Mouse (Mus musculus) megakaryocyte, adult 5-6 weeks (primary cell): Measurements from ENCODE around the gene Rgs19. TPM values are rescaled to one million over a fixed set of nuclear protein-coding genes. Genes with fewer than 3 reads are reported as not detected.

Source experiments
- ATAC-seq: 2 replicates; pipeline ENCODE4 v1.8.0; 2016; ENCODE audit warnings: mild to moderate bottlenecking, inconsistent platforms; ENCODE audit not compliant: poor library complexity, severe bottlenecking
- total RNA-seq, 2 experiments: library from RNA; stranded (forward) in 1 of 2; stranded (reverse) in 1 of 2; fragments of 153-499, 151-499 nt in 1 of 2; fragments of 221-1000, 200-1000 nt in 1 of 2; gene quantifications; 2 replicates each; pipeline versions ENCODE4 v1.2.3 to v1.2.4; 2015 to 2017

Gene Rgs19
- total RNA-seq (2015) (502 and 576 TPM in 2 replicates), total RNA-seq (2017) (162 and 178 TPM in 2 replicates)

DNA sequence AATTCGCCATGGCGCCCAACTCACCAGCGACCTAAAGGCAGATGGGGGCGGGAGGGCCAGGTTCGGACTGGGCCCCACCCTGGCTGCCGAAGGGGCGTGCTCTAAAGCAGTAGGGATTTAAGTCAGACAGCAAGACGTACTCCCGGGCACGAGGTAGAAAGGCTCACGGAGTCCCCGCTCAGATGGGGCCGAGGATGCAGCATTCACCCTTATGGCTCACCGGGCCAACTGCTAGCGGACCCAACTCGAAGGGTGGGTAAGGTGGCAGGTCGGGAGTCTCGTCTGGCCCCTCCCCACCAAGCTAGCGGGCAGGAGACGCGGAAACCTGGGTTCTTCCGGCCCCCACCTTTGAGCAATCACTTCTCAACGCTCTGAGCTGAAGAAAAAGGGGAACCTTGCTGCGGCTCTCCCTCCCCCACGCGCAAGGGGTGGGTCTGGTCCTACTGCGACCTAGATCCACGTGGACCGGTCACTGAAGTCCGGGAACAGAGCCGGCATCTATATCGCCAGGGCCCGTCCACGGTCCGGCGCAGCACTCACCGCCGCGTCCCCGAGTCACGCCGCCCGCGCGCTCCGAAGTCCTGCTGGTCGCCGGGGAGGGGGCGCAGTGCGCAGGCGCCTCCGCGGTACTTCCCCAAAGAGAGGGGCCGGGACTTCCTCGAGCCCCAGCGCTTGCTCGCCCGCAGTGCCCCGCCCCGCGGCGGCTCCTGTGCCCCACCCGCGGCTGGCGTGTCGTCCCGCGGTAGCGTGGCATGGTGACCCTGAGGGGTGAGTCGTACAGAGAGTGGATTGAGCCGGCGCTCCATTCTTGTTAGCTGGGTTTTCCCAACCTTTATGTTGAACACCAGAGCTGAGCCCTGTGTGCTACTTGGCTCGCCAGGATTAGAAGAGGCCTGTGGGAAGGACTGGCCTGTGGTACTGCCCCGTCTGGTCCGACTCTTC is at the start of gene Rgs19:
Gene Rgs19, minus strand, starts transcription at position 639 of the 942 bp plus-strand sequence.
- ATAC-seq = peak; percentile 75

DNA sequence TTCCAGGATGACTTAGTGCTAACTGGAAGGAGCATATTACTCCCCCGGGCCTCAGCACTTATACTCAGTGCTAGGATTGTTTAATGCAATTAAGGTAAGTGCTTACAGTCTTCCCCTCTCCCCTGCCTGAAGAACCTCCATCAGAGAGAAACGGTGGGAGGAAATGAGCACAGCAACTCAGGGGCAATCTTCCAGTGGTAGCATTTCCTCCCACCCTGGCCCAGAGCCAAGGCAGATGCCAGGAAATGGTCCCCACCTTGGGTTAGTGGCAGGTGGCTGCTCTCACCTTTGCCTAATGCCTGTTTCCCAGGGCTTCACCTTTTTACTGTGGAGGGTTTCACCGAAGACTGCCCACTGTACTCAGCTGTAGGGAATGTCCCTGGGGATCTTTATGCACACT is 36.3 kb upstream of the Rgs19 start:
- no peak for ATAC-seq

DNA sequence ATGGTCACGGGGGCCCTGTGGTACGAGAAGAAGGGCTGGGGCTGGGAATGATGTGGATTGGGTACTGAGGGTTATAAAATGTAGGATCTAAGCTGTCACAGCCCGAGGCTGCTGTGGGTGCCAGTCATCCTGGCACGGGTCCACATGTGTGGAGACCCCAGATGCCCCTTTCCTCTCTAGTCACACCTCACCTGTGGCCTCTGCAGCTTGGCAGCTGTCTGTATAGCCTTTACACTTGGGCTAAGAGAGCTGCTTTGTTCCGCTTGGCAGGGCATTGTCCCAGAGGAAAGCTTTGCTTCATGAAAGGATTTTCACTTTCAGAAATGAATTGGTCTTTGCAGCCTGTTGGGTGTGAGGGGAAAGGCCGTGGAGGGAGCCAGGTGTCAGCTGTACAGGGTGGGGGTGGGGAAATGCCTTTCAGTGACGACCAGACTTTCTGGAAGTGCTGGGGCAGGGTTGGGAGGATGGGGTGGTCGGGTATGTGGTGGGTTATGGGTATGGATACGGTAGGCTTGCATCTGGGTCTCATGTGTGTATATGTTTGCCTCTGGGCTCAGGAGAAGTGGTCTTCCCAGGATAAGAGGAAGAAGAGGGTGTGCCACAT is 34.0 kb upstream of the Rgs19 start:
- ATAC-seq = no peak

DNA sequence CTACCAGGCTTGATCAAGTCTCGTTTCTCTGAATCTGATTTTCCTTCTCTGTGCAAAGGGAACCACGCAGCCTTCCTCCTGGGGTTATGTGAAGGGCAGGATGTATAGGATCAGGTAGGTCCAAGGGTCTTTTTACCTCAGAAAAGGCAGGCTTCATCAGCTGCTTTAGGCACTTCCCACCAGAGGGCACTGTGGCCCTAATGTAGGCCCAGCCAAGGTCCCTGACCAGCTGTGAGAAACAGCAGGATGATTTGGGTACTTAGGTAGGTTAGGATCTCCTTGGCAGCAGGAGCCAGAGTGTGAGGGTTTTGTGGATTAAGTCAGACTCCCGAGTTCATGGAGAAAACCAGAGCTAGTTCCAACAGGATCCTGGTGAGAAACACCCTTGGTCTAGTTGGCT is 28.4 kb upstream of the Rgs19 start:
- peak; percentile 60 for ATAC-seq

DNA sequence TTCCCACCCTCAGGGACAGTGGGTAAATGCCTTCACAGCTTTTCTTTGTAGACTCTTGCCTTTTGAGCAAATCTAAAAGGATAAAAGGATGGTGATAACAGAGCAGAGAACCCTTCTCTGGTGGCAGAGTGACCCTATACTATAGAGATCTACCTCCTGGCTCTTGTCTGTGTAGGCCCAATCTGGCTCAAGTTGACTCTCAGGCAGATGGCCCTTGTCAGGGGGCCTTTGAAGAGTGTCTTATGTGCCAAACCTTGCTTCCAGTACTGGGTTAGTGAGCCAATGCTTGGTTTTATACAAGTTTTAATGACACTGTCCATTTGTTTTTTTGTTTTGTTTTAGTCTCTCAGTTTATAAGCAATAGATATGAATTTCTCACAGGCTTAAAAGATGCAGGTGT is 27.4 kb upstream of the Rgs19 start:
- no peak for ATAC-seq

DNA sequence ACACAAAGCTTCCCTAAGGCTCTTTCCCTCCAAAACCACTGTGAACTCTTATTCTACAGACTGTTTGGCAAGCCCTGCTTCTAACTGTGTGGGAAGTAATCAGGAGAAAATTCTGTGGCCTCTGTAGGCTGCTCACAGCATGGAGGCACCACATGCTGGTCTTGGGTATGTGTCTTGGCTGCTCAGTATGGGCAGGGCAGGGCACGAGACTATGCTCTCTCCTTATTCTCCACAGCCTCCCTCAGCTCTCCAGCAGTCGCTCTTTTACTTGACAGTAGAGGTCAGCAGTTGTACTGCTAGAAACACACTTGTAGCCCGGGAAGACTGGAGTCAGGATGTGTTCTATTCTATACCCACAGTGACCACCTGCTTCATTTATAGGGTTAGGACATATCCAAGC is 26.3 kb upstream of the Rgs19 start:
- no peak for ATAC-seq

DNA sequence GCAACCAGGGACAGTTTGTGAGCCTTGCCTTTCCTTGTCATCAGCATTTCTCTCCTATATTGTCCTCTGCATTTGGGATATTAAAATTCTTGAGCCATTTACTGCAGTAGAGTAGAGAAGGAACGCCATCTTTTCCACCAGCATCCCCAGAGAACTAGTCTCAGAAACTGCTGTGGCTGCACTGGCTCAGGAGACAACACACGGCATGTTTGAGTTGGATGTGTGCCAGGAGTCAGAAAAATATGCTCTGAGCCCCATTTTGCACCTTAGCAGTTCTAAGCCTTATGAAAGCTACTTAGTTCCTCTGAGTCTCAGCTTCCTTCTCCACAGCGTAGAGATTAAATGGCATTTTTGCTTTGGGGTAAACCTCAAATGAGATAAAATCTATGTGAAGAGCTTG is 23.2 kb upstream of the Rgs19 start:
- ATAC-seq = no peak

DNA sequence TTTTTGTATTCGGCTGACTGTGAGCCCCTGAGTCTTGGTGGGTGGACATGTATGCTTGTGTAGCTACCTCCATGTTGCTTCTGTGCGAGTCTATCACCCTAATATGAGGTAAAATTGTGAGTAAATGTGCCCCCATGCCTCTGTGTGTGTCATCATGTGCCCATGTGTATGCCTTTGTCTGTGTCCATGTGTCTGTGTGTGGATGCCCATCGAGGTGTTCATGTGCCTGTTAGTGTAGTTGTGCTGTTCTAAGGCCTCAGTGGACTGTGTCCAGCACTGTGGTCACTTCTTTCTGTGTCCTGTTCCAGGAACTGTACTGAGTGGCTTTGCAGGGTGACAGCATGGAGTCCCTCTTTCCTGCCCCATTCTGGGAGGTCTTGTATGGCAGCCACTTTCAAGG is 21.6 kb upstream of the Rgs19 start:
- ATAC-seq = no peak

DNA sequence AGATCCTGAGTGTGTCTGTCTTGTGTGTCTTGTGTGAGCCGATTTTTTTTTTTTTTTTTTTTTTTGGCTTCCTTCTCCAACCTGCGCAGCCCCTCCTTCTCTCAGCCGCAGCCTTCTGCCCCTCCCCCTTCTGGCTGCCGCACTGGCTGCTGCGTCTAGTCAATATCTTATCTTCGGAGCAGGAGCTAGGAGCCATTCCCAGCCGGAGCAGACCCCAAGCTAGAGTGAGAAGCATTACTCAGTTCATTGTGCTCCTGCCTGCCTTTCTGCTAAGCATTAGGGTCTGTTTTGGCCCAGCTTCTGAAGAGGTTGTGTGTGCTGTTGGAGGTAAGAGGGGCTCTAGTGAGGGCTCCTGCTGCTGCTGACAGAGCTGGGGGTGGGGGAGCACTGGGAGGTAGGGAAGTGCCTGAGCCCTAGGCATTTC is 21.1 kb upstream of the Rgs19 start, which contains the start of gene Oprl1:
Gene Oprl1, plus strand, starts transcription at position 114 of the 424 bp plus-strand sequence.
- ATAC-seq = peak; percentile 49

DNA sequence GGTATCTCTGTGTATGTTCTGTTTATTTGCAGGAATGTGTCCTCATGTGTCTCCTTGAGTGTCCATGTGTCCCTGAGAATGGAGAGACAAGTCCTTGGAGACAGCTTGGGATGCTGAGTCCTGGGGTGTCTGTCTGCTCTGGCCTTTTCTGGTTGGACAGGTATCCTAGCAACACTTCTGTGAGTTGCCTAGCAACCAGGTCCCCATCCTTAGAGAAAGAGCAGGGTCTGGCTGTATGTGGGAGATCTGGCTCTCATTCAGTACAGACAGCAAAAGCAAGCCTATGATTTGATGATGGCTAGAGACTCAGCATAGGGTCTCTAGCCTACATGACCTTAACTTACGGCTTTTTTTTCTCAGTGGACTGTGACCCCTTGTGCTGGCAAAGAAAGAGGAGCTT is 20.0 kb upstream of the Rgs19 start:
- ATAC-seq = no peak

DNA sequence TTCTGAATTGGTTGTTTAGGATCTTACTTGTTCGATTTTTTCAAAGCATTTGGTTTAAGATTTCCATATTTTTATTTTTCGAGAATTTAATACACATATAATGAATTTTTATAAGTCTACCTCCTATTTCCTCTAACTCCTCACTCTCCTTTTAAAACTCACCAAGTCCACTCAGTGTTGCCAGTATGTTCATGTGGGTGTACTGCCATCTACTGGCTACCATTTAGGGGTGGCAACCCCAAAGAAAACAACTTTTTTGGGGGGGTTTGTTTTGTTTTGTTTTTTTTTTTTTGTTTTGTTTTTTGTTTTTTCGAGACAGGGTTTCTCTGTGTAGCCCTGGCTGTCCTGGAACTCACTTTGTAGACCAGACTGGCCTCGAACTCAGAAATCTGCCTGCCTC is 12.9 kb upstream of the Rgs19 start:
- ATAC-seq = peak; percentile 96

DNA sequence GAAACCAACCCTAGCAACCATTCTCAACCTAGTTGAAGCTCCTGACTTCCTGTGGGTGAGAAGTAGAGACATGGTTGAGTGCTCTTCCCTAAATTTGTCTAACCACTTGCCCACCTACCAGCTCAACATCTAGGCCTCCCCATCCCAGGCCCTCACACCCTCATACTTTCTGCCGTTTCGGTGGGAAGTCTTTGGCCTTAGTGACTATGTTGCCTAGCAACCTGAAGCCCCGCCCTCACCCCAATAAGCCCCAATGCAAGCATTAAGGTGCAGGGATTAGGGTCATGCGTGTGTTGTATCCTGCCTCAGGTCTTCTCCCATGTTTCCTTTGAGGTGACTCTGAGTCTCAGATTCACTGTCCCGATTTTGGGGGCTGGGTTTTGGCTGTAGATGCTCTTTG is 4.5 kb upstream of the Rgs19 start, which contains the start of gene Lkaaear1:
Gene Lkaaear1, minus strand, starts transcription at position 202 of the 400 bp plus-strand sequence.
- ATAC-seq = no peak

DNA sequence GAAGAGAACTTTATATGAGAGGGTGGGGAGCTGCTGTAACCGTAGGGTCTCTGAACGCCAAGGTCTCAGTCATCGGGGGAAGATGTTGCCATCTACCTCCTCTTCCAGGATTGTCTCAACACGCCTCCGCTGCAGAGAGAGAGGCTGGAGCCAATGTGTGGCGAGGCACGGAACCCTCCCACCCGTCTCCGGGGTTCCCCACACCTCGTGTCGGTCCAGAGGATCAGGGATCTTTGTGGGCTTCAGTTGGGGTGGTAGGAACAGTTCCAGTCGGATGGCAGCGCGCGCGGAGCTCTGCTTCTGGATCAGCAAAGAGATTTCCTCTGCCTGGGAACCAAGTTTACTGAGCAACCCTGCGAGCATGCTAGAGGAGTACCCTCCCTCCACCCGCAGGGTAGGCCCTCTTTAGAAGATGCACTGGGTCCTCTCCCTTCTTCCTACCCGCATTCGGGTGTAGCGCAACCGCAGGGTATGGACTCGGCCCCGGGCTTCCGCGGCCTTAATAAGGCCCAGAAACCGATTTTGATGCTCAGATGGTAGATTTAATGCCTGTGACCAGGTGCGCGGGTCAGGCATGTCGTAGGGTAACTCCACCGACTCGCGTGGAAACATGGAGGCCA is 3.1 kb upstream of the Rgs19 start:
- ATAC-seq = no peak

DNA sequence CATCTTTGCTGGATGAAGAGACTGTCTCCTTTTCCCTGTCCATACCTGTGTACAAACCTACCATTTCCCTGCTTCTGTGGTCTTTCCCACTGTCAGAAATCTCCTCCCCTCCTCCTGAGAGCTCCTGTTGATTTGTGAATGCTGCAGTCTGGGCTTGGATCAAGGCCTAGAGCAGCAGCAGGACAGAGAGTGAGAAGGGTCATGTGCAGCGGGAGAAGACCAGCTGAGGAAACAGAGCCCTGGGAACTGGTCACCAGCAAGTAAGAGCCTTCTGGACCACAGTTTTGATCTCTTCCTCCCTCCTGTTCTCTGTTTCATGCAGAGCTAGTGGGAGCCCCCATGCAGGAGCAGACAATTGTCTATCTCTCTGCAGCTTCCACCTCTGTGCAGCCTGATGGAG is 2.0 kb upstream of the Rgs19 start:
- no peak for ATAC-seq

DNA sequence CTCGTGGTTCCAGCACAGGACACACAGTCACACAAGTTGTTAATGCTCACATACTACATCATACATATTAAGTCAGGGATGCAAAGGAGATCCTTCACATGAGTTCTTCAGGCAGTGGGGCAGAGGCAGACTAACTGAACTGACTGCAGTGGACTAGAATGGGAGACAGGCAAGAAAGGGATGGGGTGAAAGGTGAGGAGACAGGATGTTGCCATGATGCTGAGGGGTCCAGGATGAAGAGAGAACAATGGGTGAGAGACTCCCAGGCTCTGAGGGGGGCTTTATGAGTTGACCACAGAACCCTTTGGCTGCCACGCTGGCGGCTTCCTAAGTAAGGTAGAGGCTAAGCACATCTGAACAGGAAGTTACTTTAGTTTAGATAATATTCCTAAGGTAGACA is 804 bp upstream of the Rgs19 start:
- ATAC-seq = no peak

DNA sequence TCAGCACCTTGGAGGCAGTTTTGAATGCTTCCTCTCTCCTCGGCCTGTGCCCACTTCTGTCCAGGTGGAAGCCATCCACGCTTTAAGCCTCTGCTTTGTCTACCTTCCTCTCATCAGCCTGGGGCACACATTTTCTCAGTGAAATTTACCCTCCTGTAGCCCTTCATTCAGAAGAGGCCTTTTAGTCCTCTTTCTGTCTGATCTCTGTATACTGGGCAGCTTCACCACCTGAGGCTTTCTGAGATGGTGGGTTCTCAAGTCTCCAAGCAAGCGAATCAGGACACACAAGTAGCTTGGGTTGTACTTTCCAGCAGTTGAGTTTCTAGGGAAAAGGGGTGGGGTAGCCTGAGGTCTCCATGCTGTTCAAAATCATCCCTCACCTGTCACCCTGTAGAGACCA is 1.5 kb downstream of the Rgs19 start:
- no peak for ATAC-seq

DNA sequence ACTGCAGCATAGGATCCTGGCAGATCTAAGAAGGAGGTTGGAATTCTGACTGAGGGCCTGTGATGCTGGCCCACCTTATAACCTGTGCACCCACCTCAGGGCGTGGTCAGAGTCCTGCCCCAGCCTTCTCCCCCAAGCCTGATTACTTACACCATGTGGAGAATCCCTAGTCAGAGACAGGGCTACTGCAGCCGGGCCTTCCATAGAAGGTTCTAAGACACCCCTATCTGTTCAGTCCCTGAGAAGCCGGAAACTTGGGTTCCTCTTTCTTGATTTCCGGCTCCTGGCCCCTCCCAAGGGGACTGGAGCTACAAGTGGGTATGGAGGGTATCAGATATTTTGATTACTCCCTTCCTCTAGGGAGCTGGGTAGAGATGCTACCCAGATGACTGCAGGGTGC is 2.2 kb downstream of the Rgs19 start:
- ATAC-seq = peak; percentile 50

DNA sequence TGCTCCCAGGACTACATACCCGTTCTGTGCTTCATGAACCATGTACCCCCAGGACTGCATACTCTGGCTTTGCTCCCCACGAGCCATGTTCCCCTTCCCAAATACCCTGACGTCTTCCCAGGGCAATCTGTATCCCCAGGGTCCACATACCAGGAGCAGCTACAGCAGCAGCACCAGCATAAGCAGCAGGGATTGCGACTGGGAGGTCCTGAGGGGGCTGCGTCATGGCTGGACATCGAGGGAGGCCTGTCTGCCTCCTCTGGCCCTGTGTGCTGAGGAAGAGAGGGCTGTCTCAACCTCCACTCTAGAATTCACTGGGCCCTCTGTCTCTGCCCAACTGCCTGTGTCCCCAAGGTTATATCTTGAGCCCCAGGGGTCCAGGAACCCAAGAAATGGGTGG is 2.7 kb downstream of the Rgs19 start:
- no peak for ATAC-seq

DNA sequence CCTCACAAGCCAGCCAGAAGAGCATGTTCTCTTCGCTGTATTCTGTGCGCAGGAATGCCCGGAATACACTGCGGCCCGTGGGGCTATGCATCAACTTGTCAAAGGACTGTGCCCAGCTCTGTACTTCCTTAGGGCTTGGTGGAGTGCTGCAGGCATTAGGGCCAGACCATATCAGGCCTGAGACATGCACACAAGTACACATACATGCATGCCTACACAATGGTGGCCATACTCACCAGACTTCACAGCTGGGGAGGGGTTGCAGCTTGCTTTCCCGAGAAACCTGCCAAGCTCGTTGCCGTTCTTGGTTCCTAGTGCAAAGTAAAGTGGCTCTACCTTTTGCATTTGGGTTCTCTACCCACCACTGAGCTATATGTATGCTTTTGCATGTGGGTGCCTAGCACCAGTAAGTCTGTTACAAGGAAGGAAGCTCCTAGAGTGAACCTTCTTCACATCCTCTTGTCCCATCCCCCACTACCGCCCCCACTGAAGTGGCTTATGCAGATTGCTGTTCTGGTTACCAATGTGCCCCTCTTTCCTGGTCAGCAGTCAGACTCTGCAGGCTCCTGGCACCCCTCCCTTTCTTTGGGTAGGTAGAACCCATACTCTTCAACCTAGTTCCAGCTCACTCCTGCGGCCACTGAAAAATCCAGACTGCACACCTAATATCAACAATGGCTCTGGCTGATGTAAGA is 4.2 kb downstream of the Rgs19 start:
- ATAC-seq = no peak

DNA sequence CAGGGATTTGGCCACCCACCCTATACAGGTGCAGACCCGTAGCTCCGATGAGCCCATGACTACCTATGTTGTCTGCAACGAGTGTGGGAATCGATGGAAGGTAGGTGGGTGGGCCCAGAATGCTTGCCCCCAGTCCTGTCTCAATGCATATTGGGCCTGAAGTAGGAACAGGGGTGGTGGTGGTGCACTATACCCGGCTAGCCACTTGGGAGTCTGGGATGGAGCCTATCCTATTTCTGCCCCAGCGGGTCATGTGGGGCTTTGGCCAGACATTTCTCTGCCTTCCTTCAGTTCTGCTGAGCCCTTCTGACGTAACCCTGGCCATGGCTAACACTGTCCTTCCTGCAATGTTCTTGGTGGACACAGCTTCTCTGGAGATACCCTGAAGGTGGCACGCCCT is 6.2 kb downstream of the Rgs19 start:
- ATAC-seq = no peak

DNA sequence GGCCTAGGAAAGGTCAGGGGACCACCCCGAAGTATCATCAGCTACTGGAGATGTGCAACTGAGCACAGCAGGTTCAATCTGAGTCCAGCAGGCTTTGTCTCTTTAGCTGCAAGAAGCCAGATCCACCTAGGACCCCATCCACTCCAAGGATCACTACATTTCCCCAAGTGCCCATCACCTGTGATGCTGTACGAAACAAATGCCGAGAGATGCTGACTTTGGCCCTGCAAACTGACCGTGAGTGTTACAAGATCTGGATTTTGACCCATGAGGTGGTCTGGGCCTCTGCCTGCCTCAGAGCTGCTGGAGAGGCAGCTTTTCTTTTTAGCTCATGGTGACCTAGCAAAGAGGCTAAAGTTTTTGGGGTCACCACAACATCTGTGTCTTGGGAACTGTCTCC is 8.1 kb downstream of the Rgs19 start:
- no peak for ATAC-seq
